Mouse (Mus musculus): ENCODE measurements at regions not wholly inside any gene's neighbourhood (a gene's known extent, or its start where the extent isn't known, plus 50 kb on each side); places are given as distances from the start of the nearest gene placed in this dataset.
A peak's percentile ranks its signal among the peaks of the same experiment; 100 is the strongest.
"Not testable (repeated sequence)": the region's sequence is repeated elsewhere in the genome, so short reads cannot be mapped to it uniquely, and the experiment has no call there.

- DNase-seq (ENCODE audit: low spot score in 2 of 2): no peak
These were observed 243.3 kb upstream of the Srek1ip1 start for GRCm38 (mm10) chr13:104549016-104549415.

- DNase-seq (ENCODE audit: low spot score in 2 of 2): no peak
These were observed 239.0 kb upstream of the Srek1ip1 start for GRCm38 (mm10) chr13:104553329-104553728.

- DNase-seq (ENCODE audit: low spot score in 2 of 2): not testable (repeated sequence)
These were observed 235.7 kb upstream of the Srek1ip1 start for GRCm38 (mm10) chr13:104556609-104557008.

- DNase-seq (ENCODE audit: low spot score in 2 of 2): no peak
These were observed 232.4 kb upstream of the Srek1ip1 start for GRCm38 (mm10) chr13:104559876-104560275.

- no peak for DNase-seq (ENCODE audit: low spot score in 2 of 2)
These were observed 231.7 kb upstream of the Srek1ip1 start for GRCm38 (mm10) chr13:104560500-104561114.

GRCm38 (mm10) chr13:104562536-104562935 lies 229.7 kb upstream of the Srek1ip1 start:
- no peak for DNase-seq (ENCODE audit: low spot score in 2 of 2)

GRCm38 (mm10) chr13:104563019-104563418 lies 229.3 kb upstream of the Srek1ip1 start:
- no peak for DNase-seq (ENCODE audit: low spot score in 2 of 2)

- DNase-seq (ENCODE audit: low spot score in 2 of 2): no peak
These were observed 228.4 kb upstream of the Srek1ip1 start for GRCm38 (mm10) chr13:104563889-104564288.

- no peak for DNase-seq (ENCODE audit: low spot score in 2 of 2)
These were observed 222.5 kb upstream of the Srek1ip1 start for GRCm38 (mm10) chr13:104569765-104570164.

GRCm38 (mm10) chr13:104572236-104572635 lies 220.0 kb upstream of the Srek1ip1 start:
- no peak for DNase-seq (ENCODE audit: low spot score in 2 of 2)

- no peak for DNase-seq (ENCODE audit: low spot score in 2 of 2)
These were observed 217.9 kb upstream of the Srek1ip1 start for GRCm38 (mm10) chr13:104574396-104574795.

- no peak for DNase-seq (ENCODE audit: low spot score in 2 of 2)
These were observed 216.0 kb upstream of the Srek1ip1 start for GRCm38 (mm10) chr13:104576188-104576789.

GRCm38 (mm10) chr13:104577856-104578255 lies 214.4 kb upstream of the Srek1ip1 start:
- DNase-seq (ENCODE audit: low spot score in 2 of 2): no peak

GRCm38 (mm10) chr13:104580686-104581350 lies 211.5 kb upstream of the Srek1ip1 start:
- peak in 1 of 2 experiments; percentile 11 for DNase-seq (ENCODE audit: low spot score in 2 of 2)
